Mouse (Mus musculus) megakaryocyte, embryonic 14.5 days (primary cell): ENCODE data around the gene Hlcs.

ENCODE experiments used
- FLI1 ChIP-seq: IDR thresholded peaks from 2 replicates; pipeline ENCODE4 v1.6.1; 2012; ENCODE audit warnings: low read length, inconsistent platforms, mixed read lengths
- GATA1 ChIP-seq: IDR thresholded peaks from 3 replicates; pipeline ENCODE4 v1.6.1; 2012; ENCODE audit warnings: mixed read lengths, low read length, inconsistent platforms, borderline replicate concordance

GRCm38 (mm10) chr16:94315215-94315614, 1.8 kb upstream of the Hlcs start:
- TF ChIP-seq GATA1 (no peak), FLI1 (no peak)
